ENCODE assay signal across 25 mouse cellular contexts in genomic region chr4:55339388-55339787, GRCm38 (mm10).
"Had no signal": no experiment of that assay in that cellular context is flagged by ENCODE, and none has a peak within 500 bp of the region (broad histone marks: within the 10 kb centered on the region; RNA-seq: fewer than 3 reads in every experiment).

No protein-coding gene starts in this region.

- H3K4me2 ChIP-seq: heart, embryonic 12.5 days; hindbrain, embryonic 13.5 days; hindbrain, embryonic 15.5 days; kidney, embryonic 15.5 days; limb, embryonic 12.5 days; liver, embryonic 13.5 days had no signal

- H3K36me3 ChIP-seq: heart, embryonic 12.5 days; hindbrain, embryonic 10.5 days; hindbrain, embryonic 13.5 days; hindbrain, embryonic 15.5 days; kidney, embryonic 15.5 days; limb, embryonic 10.5 days; limb, embryonic 12.5 days; liver, embryonic 13.5 days had no signal

- H3K27me3 ChIP-seq: heart, embryonic 12.5 days; hindbrain, embryonic 13.5 days; hindbrain, embryonic 15.5 days; kidney, embryonic 15.5 days; limb, embryonic 12.5 days; liver, embryonic 13.5 days had no signal

- DNase-seq: gastrocnemius, adult 2 months; gastrocnemius, postnatal 10 days; gastrocnemius, postnatal 25 days; heart, adult 2 months; heart, postnatal 10 days; heart, postnatal 4 days; kidney, adult 11 months; kidney, adult 2 months; kidney, adult 9 months; kidney, postnatal 14 days; kidney, postnatal 36 days; layer of hippocampus, adult 9-11 months; liver, embryonic 13.5 days had no signal

- H3K4me3 ChIP-seq: gastrocnemius, adult 2 months; heart, adult 2 months; heart, embryonic 12.5 days; hindbrain, embryonic 10.5 days; hindbrain, embryonic 13.5 days; hindbrain, embryonic 15.5 days; kidney, embryonic 15.5 days; left cerebral cortex, adult 2 months; limb, embryonic 10.5 days; limb, embryonic 12.5 days; liver, embryonic 13.5 days had no signal

- H3K9ac ChIP-seq: heart, embryonic 12.5 days; hindbrain, embryonic 13.5 days; hindbrain, embryonic 15.5 days; kidney, embryonic 15.5 days; limb, embryonic 12.5 days; liver, embryonic 13.5 days had no signal

- H3K27ac ChIP-seq: gastrocnemius, adult 2 months; heart, adult 2 months; hindbrain, embryonic 10.5 days; hindbrain, embryonic 13.5 days; hindbrain, embryonic 15.5 days; hindbrain, postnatal 0 days; kidney, embryonic 15.5 days; kidney, postnatal 0 days; left cerebral cortex, adult 2 months; limb, embryonic 10.5 days; limb, embryonic 12.5 days; liver, embryonic 13.5 days had no signal

- ATAC-seq: forebrain, embryonic 16.5 days; hindbrain, postnatal 0 days; intestine, embryonic 16.5 days had no signal

- H3K4me1 ChIP-seq: heart, embryonic 12.5 days; hindbrain, embryonic 10.5 days; hindbrain, embryonic 13.5 days; hindbrain, embryonic 15.5 days; kidney, embryonic 15.5 days; limb, embryonic 10.5 days; limb, embryonic 12.5 days had no signal

- H3K9me3 ChIP-seq: heart, embryonic 12.5 days; hindbrain, embryonic 10.5 days; hindbrain, embryonic 13.5 days; hindbrain, embryonic 15.5 days; kidney, embryonic 15.5 days; limb, embryonic 10.5 days; limb, embryonic 12.5 days; liver, embryonic 13.5 days had no signal
